Mouse (Mus musculus) thymus, adult 2 months (tissue): ENCODE measurements around the gene Cdh4.

Experiments
- CTCF ChIP-seq: fragments of 200-500 bp; IDR thresholded peaks from 2 replicates; pipeline ENCODE4 v1.5.1; 2012; ENCODE audit warnings: mild to moderate bottlenecking, control low read depth, low read length, moderate library complexity, borderline replicate concordance; ENCODE audit not compliant: control insufficient read depth, poor library complexity, insufficient read depth; ENCODE audit errors: extremely low read depth
- POLR2A ChIP-seq: fragments of 200-500 bp; IDR thresholded peaks from 2 replicates; pipeline ENCODE4 v1.6.1; 2012; ENCODE audit warnings: mild to moderate bottlenecking, low read length, control low read depth, moderate library complexity; ENCODE audit not compliant: control insufficient read depth, poor library complexity, insufficient read depth; ENCODE audit errors: extremely low read depth

DNA sequence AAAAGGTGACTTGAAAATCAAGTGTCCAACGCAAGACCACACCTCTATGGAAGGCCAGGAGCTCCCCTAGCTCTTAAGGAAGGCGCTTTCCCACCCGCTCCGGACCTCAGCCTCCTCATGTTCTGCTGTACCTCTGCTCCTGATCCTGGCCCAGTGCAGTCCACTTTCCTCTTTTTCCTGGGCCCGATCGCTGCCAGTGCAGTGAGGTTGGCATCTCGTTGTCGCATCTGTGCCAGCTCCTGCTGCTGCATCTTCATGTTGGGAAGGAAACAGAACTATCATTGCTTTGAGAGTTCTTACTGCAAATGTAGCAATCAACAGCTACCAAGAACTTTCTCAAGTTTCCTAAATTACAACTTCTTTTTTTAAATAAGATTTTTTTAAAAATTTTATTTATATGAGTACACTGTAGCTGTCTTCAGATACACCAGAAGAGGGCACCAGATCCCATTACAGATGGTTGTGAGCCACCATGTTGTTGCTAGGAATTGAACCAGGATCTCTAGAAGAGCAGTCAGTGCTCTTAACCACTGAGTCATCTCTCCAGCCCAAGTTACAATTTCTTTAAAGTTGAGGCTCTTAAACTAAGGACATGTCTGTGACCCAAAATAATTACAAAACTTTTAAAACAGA, 478.9 kb downstream of the Cdh4 start:
- TF ChIP-seq CTCF: no peak
- TF ChIP-seq POLR2A: no peak
